Mouse (Mus musculus) neural tube, embryonic 13.5 days (tissue): ENCODE data around the gene Susd2. TPM values are rescaled to one million over a fixed set of nuclear protein-coding genes. Genes with fewer than 3 reads are reported as not detected.

Source experiments
- ATAC-seq: fragments of 200-750 bp; cut with Nextera tagmentation; 2 replicates; pipeline ENCODE4 v1.8.0; 2017; ENCODE audit warnings: low read depth, mild to moderate bottlenecking, moderate TSS enrichment, moderate library complexity
- H3K27ac ChIP-seq: fragments of 300-500 bp; sonication (generic); replicated peaks from 2 replicates; pipeline ENCODE4 v1.5.1; 2015; ENCODE audit warnings: moderate library complexity, mild to moderate bottlenecking, inconsistent platforms
- H3K27me3 ChIP-seq: fragments of 300-500 bp; sonication (generic); 2 replicates; pipeline ENCODE4 v1.6.1; 2015; ENCODE audit warnings: mild to moderate bottlenecking, inconsistent platforms
- H3K36me3 ChIP-seq: fragments of 300-500 bp; sonication (generic); 2 replicates; pipeline ENCODE4 v1.6.1; 2015; ENCODE audit warnings: mild to moderate bottlenecking, inconsistent platforms
- H3K4me1 ChIP-seq: fragments of 300-500 bp; sonication (generic); replicated peaks from 2 replicates; pipeline ENCODE4 v1.6.1; 2015; ENCODE audit warnings: inconsistent platforms
- H3K4me2 ChIP-seq: fragments of 300-500 bp; sonication (generic); 2 replicates; pipeline ENCODE4 v1.6.1; 2015; ENCODE audit warnings: inconsistent platforms, mild to moderate bottlenecking, moderate library complexity
- H3K4me3 ChIP-seq: fragments of 300-500 bp; sonication (generic); 2 replicates; pipeline ENCODE4 v1.5.1; 2015; ENCODE audit warnings: mild to moderate bottlenecking, inconsistent platforms
- H3K9ac ChIP-seq: fragments of 300-500 bp; sonication (generic); 2 replicates; pipeline ENCODE4 v1.6.1; 2015; ENCODE audit warnings: moderate library complexity, mild to moderate bottlenecking, inconsistent platforms
- H3K9me3 ChIP-seq: fragments of 300-500 bp; sonication (generic); 2 replicates; pipeline ENCODE4 v1.6.1; 2016; ENCODE audit warnings: inconsistent platforms
- WGBS: fragments of 180-500 bp; shearing (Covaris S2); methylation state at CpG from one replicate; pipeline ENCODE4 v1.1.7; 2015; 5-methylcytosine and 5-hydroxymethylcytosine counted together
- polyA plus RNA-seq: library from polyadenylated mRNA; unstranded; fragments of >200 nt; fragmentation: Nextera tagmentation; extraction: Ambion mirVana; gene quantifications from 2 replicates; pipeline ENCODE4 v1.2.1, GENCODE M21; 2015

Susd2 gene
- polyA plus RNA-seq, 1 experiment from 2014 or later: 7.1 TPM

GRCm38 (mm10) chr10:75650306-75650902 is 6.6 kb upstream of the Susd2 start:
- 91% methylated on average over 6 of the region's 6 CpGs for WGBS

GRCm38 (mm10) chr10:75649406-75649995 is 5.7 kb upstream of the Susd2 start:
- no peak overlapping the region for H3K9ac ChIP-seq
- H3K36me3 ChIP-seq: peaks cover 95% of the 10 kb centered on the region
- no peak overlapping the region for H3K4me3 ChIP-seq
- H3K4me1 ChIP-seq: peaks cover 1% of the 10 kb centered on the region; the same call in 1 of the 2 replicates
- no peak overlapping the region for H3K4me2 ChIP-seq
- no peak overlapping the region for H3K27ac ChIP-seq
- WGBS: 89% methylated on average over 4 of the region's 4 CpGs
- H3K27me3 ChIP-seq: no peaks in the 10 kb centered on the region
- H3K9me3 ChIP-seq: no peaks in the 10 kb centered on the region
- no peak for ATAC-seq

More at GRCm38 (mm10) chr10:75650306-75650902, 6.6 kb upstream of the Susd2 start:
- no peak for ATAC-seq
- Histone ChIP-seq H3K9ac (no peak overlapping the region), H3K36me3 (peaks cover 99% of the 10 kb centered on the region), H3K4me1 (no peaks in the 10 kb centered on the region), H3K4me3 (no peak overlapping the region), H3K9me3 (no peaks in the 10 kb centered on the region), H3K4me2 (no peak overlapping the region), H3K27ac (no peak overlapping the region), H3K27me3 (no peaks in the 10 kb centered on the region)

GRCm38 (mm10) chr10:75649001-75649400 is 5.2 kb upstream of the Susd2 start:
- WGBS: 93% methylated on average over 7 of the region's 7 CpGs
- H3K27me3 ChIP-seq: no peaks in the 10 kb centered on the region
- H3K4me3 ChIP-seq: no peak overlapping the region
- H3K27ac ChIP-seq: no peak overlapping the region
- peaks cover 6% of the 10 kb centered on the region for H3K4me1 ChIP-seq
- no peak overlapping the region for H3K4me2 ChIP-seq
- H3K9me3 ChIP-seq: no peaks in the 10 kb centered on the region
- no peak overlapping the region for H3K9ac ChIP-seq
- H3K36me3 ChIP-seq: peaks cover 90% of the 10 kb centered on the region
- ATAC-seq: no peak

GRCm38 (mm10) chr10:75648091-75648490 is 4.3 kb upstream of the Susd2 start:
- Histone ChIP-seq H3K36me3 (peaks cover 81% of the 10 kb centered on the region), H3K4me3 (no peak overlapping the region), H3K27me3 (no peaks in the 10 kb centered on the region), H3K9ac (no peak overlapping the region), H3K27ac (no peak overlapping the region), H3K4me1 (peaks cover 15% of the 10 kb centered on the region), H3K9me3 (no peaks in the 10 kb centered on the region), H3K4me2 (no peak overlapping the region)
- no peak for ATAC-seq
- 92% methylated on average over 6 of the region's 6 CpGs for WGBS

GRCm38 (mm10) chr10:75647362-75647761 is 3.6 kb upstream of the Susd2 start:
- Histone ChIP-seq H3K9ac (no peak overlapping the region), H3K4me1 (peaks cover 22% of the 10 kb centered on the region), H3K27me3 (no peaks in the 10 kb centered on the region), H3K4me3 (no peak overlapping the region), H3K36me3 (peaks cover 74% of the 10 kb centered on the region), H3K4me2 (no peak overlapping the region), H3K9me3 (no peaks in the 10 kb centered on the region), H3K27ac (0 out of 2 replicates have a peak overlapping the region, but pooled peaks have one; percentile 24)
- 89% methylated on average over 3 of the region's 3 CpGs for WGBS
- ATAC-seq: no peak

- Histone ChIP-seq H3K4me3 (no peak overlapping the region), H3K9me3 (no peaks in the 10 kb centered on the region), H3K36me3 (peaks cover 64% of the 10 kb centered on the region), H3K27ac (no peak overlapping the region), H3K9ac (no peak overlapping the region), H3K27me3 (no peaks in the 10 kb centered on the region), H3K4me2 (no peak overlapping the region), H3K4me1 (peaks cover 22% of the 10 kb centered on the region)
- ATAC-seq: no peak
- WGBS: 85% methylated on average over 6 of the region's 6 CpGs
Measured at GRCm38 (mm10) chr10:75646406-75646805, 2.6 kb upstream of the Susd2 start.

- no peak overlapping the region for H3K9ac ChIP-seq
- H3K4me2 ChIP-seq: no peak overlapping the region
- 93% methylated on average over 8 of the region's 8 CpGs for WGBS
- ATAC-seq: no peak
- H3K4me1 ChIP-seq: peaks cover 22% of the 10 kb centered on the region
- H3K4me3 ChIP-seq: no peak overlapping the region
- H3K27ac ChIP-seq: no peak overlapping the region
- H3K9me3 ChIP-seq: no peaks in the 10 kb centered on the region
- H3K27me3 ChIP-seq: no peaks in the 10 kb centered on the region
- H3K36me3 ChIP-seq: peaks cover 56% of the 10 kb centered on the region
Measured at GRCm38 (mm10) chr10:75645616-75646015, 1.8 kb upstream of the Susd2 start.

- Histone ChIP-seq H3K4me2 (peak overlapping the region; percentile 39), H3K9ac (no peak overlapping the region), H3K4me1 (peaks cover 22% of the 10 kb centered on the region), H3K27me3 (no peaks in the 10 kb centered on the region), H3K27ac (no peak overlapping the region), H3K4me3 (no peak overlapping the region), H3K36me3 (peaks cover 30% of the 10 kb centered on the region), H3K9me3 (no peaks in the 10 kb centered on the region)
- 84% methylated on average over 2 of the region's 2 CpGs for WGBS
- no peak for ATAC-seq
Measured at GRCm38 (mm10) chr10:75642891-75643290, 917 bp downstream of the Susd2 start.

GRCm38 (mm10) chr10:75642436-75642835 is 1.4 kb downstream of the Susd2 start:
- peaks cover 22% of the 10 kb centered on the region for H3K4me1 ChIP-seq
- peaks cover 25% of the 10 kb centered on the region for H3K36me3 ChIP-seq
- H3K4me2 ChIP-seq: no peak overlapping the region
- ATAC-seq: no peak
- H3K9ac ChIP-seq: no peak overlapping the region
- no peaks in the 10 kb centered on the region for H3K9me3 ChIP-seq
- no peak overlapping the region for H3K4me3 ChIP-seq
- 77% methylated on average over 9 of the region's 9 CpGs for WGBS
- H3K27ac ChIP-seq: no peak overlapping the region
- no peaks in the 10 kb centered on the region for H3K27me3 ChIP-seq

GRCm38 (mm10) chr10:75641721-75642222 is 2.0 kb downstream of the Susd2 start:
- ATAC-seq: no peak
- Histone ChIP-seq H3K27me3 (no peaks in the 10 kb centered on the region), H3K9me3 (no peaks in the 10 kb centered on the region), H3K4me3 (no peak overlapping the region), H3K36me3 (peaks cover 19% of the 10 kb centered on the region), H3K4me2 (no peak overlapping the region), H3K4me1 (peaks cover 22% of the 10 kb centered on the region), H3K27ac (no peak overlapping the region), H3K9ac (no peak overlapping the region)
- 91% methylated on average over 7 of the region's 7 CpGs for WGBS

- Histone ChIP-seq H3K4me3 (no peak overlapping the region), H3K27me3 (no peaks in the 10 kb centered on the region), H3K36me3 (no peaks in the 10 kb centered on the region), H3K9ac (no peak overlapping the region), H3K9me3 (no peaks in the 10 kb centered on the region), H3K27ac (no peak overlapping the region), H3K4me1 (peaks cover 3% of the 10 kb centered on the region; the same call in 1 of the 2 replicates), H3K4me2 (no peak overlapping the region)
- 87% methylated on average over 11 of the region's 11 CpGs for WGBS
- ATAC-seq: no peak
Measured at GRCm38 (mm10) chr10:75637711-75638110, 6.1 kb downstream of the Susd2 start.

- no peaks in the 10 kb centered on the region for H3K27me3 ChIP-seq
- 93% methylated on average over 12 of the region's 12 CpGs for WGBS
Measured at GRCm38 (mm10) chr10:75636084-75636786, 7.6 kb downstream of the Susd2 start.

More at GRCm38 (mm10) chr10:75636084-75636786, 7.6 kb downstream of the Susd2 start:
- H3K9ac ChIP-seq: no peak overlapping the region
- H3K9me3 ChIP-seq: no peaks in the 10 kb centered on the region
- no peak overlapping the region for H3K4me3 ChIP-seq
- no peak for ATAC-seq
- no peak overlapping the region for H3K27ac ChIP-seq
- H3K4me1 ChIP-seq: no peaks in the 10 kb centered on the region
- H3K36me3 ChIP-seq: no peaks in the 10 kb centered on the region
- no peak overlapping the region for H3K4me2 ChIP-seq
